Mouse (Mus musculus): Measurements from ENCODE around the gene 4930563M21Rik.
A peak's percentile ranks its signal among the peaks of the same experiment; 100 is the strongest.

DNA sequence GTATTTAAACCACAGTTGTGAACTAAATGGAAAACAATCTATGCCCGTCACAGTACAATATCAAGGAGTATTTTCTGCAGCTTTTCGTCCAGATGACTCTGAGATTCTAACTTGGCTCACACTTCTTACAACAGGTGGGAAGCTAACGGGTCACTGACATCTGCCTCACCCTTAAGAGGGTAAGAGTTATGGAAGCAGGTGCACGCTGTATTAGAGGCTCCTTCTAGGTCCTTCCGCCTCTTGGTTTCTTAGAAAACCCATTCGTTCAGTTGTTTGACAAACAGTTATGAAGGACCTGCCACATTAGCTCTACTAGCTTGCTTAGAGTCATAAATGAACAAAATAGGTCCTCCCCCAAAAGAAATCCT lies 71.7 kb downstream of the 4930563M21Rik start:
- TF ChIP-seq CTCF (IDR thresholded peaks at IDR 0.05; ENCODE audit: control insufficient read depth, insufficient read depth, insufficient read length), result no peak
- no peak for TF ChIP-seq FOSL1 (IDR thresholded peaks at IDR 0.05; ENCODE audit: insufficient read depth, low read length, poor library complexity, severe bottlenecking)
- TF ChIP-seq MAX (IDR thresholded peaks at IDR 0.05), result no peak
- TF ChIP-seq USF1 (IDR thresholded peaks at IDR 0.05; ENCODE audit: low read depth), result no peak
- no peak for TF ChIP-seq CEBPB (IDR thresholded peaks at IDR 0.05; ENCODE audit: low read depth)
- peak; percentile 8 for TF ChIP-seq MYOD1 (IDR thresholded peaks at IDR 0.05; ENCODE audit: control insufficient read depth, insufficient read length, low read depth)

All from C2C12 (cell line).